Mouse (Mus musculus) heart, postnatal 0 days (tissue): Measurements from ENCODE around the gene Cdh24. TPM values are rescaled to one million over a fixed set of nuclear protein-coding genes. Genes with fewer than 3 reads are reported as not detected.

Experiments
- ATAC-seq: fragments of 200-750 bp; cut with Nextera tagmentation; 2 replicates; pipeline ENCODE4 v1.8.0; 2017; ENCODE audit warnings: low read depth, moderate number of reproducible peaks, moderate library complexity; ENCODE audit not compliant: insufficient read depth
- DNase-seq: peaks from one replicate; pipeline ENCODE4 v3.0.0-alpha.2; 2016; ENCODE audit warnings: low spot score
- H3K27ac ChIP-seq: fragments of 300-500 bp; sonication (generic); 2 replicates; pipeline ENCODE4 v1.5.1; 2014; ENCODE audit warnings: low read depth, mild to moderate bottlenecking
- H3K27me3 ChIP-seq: fragments of 300-500 bp; sonication (generic); 2 replicates; pipeline ENCODE4 v1.6.1; 2014; ENCODE audit warnings: low read length, mixed read lengths; ENCODE audit not compliant: control insufficient read depth, insufficient read depth
- H3K36me3 ChIP-seq: fragments of 300-500 bp; sonication (generic); replicated peaks from 2 replicates; pipeline ENCODE4 v1.6.1; 2014; ENCODE audit warnings: low read length, mixed read lengths; ENCODE audit not compliant: control insufficient read depth, insufficient read depth
- H3K4me1 ChIP-seq: fragments of 300-500 bp; sonication (generic); 2 replicates; pipeline ENCODE4 v1.6.1; 2014; ENCODE audit warnings: antibody characterized with exemption; ENCODE audit not compliant: control insufficient read depth, insufficient read depth
- H3K4me2 ChIP-seq: fragments of 300-500 bp; sonication (generic); 2 replicates; pipeline ENCODE4 v1.6.1; 2014; ENCODE audit warnings: low read depth, mild to moderate bottlenecking, low read length, moderate library complexity
- H3K4me3 ChIP-seq: fragments of 300-500 bp; sonication (generic); 2 replicates; pipeline ENCODE4 v1.5.1; 2014; ENCODE audit warnings: low read depth, low read length
- H3K9ac ChIP-seq: fragments of 300-500 bp; sonication (generic); replicated peaks from 2 replicates; pipeline ENCODE4 v1.6.1; 2014; ENCODE audit warnings: low read depth, low read length, mixed read lengths
- H3K9me3 ChIP-seq: fragments of 300-500 bp; sonication (generic); replicated peaks from 2 replicates; pipeline ENCODE4 v1.6.1; 2016; ENCODE audit warnings: low read length; ENCODE audit not compliant: control insufficient read depth
- CTCF ChIP-seq: IDR thresholded peaks from 2 replicates; pipeline ENCODE4 v1.5.1; 2016; ENCODE audit warnings: antibody characterized with exemption, control low read depth, low read depth
- EP300 ChIP-seq: IDR thresholded peaks from 2 replicates; pipeline ENCODE4 v1.6.1; 2016; ENCODE audit warnings: antibody characterized with exemption, low read depth
- WGBS: fragments of 180-500 bp; shearing (Covaris S2); extraction: QIAGEN DNeasy Blood & Tissue Kit; methylation state at CpG from one replicate; pipeline ENCODE4 v1.1.7; 2014; 5-methylcytosine and 5-hydroxymethylcytosine counted together
- microRNA counts: library from miRNA; unstranded; fragments of <30 nt; microRNA quantifications from one replicate; lab custom pipeline; 2015
- microRNA-seq: library from miRNA; unstranded; fragments of <30 nt; microRNA quantifications from one replicate; pipeline ENCODE4, GENCODE M21; 2016
- polyA plus RNA-seq: library from polyadenylated mRNA; unstranded; fragments of >200 nt; fragmentation: Nextera tagmentation; extraction: Ambion mirVana; gene quantifications from 2 replicates; pipeline ENCODE4 v1.2.1, GENCODE M21; 2015
- total RNA-seq: library from RNA; depleted of rRNA; stranded (reverse); fragments of >200 nt; gene quantifications from 2 replicates; pipeline ENCODE4 v1.2.3, GENCODE M21; 2014; ENCODE audit warnings: low replicate concordance; rRNA removed

Gene Cdh24
- total and polyA plus RNA-seq, 2 experiments from 2014 or later: 0.41 to 6.2 TPM

DNA sequence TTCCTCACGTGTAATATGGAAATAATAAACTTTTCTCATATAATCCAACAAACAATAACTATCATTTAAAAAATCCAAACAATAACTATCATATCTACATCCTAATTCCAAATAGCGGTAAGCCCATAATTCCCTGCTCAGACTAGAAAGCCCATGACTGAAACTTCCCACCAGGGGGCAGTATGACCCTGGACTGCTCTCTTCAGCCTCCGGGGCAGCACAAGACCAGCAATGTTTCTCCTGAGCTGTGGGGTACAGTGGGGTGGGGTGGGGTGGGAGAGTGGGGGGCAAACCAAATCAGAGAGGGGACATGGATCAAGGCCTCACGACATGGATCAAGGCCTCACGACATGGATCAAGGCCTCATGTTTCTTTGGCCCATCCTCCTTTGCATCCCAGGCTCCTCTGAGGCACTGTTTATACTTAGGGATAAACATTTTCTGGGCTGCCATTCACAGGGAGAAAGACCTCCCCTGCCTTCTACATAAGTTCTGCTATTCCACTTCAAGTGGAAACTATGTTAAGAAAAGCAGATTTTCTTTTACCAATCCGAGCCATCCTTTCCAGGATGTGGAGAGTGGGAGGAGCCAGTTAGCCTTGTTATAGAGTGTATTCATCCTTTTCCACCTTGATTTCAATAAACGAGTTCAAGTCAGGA lies 57.4 kb downstream of the Cdh24 start:
- DNase-seq: peak; percentile 74
- Histone ChIP-seq H3K4me2 (no peak overlapping the region), H3K27ac (no peak overlapping the region), H3K27me3 (no peaks in the 10 kb centered on the region), H3K9ac (no peak overlapping the region), H3K9me3 (no peaks in the 10 kb centered on the region), H3K36me3 (peaks cover 10% of the 10 kb centered on the region), H3K4me1 (0 out of 2 replicates have a peak, but pooled peaks cover 3% of the 10 kb centered on the region), H3K4me3 (no peak overlapping the region)
- peak; percentile 56 for ATAC-seq
- no peak for TF ChIP-seq EP300
- TF ChIP-seq CTCF: peak; percentile 79
- 26% methylated on average over 7 of the region's 7 CpGs for WGBS

DNA sequence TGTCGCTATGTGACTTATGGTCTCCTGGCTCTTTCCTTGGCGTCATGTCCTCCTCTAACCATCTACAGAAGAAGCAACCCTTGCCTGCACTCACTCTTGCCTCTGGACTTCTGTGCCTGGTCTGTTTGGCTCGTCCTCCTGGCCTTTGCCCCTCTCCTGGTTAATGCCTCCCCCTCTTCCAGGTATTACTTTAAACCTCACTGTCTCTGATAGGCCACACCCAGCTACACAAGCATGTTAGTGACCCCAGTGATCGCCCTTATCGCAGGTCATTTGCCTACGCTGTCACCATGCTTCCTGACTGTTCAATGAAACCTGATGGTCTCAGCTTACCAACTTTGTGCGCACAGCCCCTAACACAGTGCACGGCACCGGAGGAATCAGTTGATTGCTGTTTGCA lies 58.6 kb downstream of the Cdh24 start:
- Histone ChIP-seq H3K9me3 (no peaks in the 10 kb centered on the region), H3K27me3 (no peaks in the 10 kb centered on the region), H3K36me3 (peaks cover 10% of the 10 kb centered on the region), H3K27ac (no peak overlapping the region), H3K4me2 (no peak overlapping the region), H3K9ac (no peak overlapping the region), H3K4me1 (no peaks in the 10 kb centered on the region; the same call in 1 of the 2 replicates), H3K4me3 (no peak overlapping the region)
- ATAC-seq (no peak), DNase-seq (no peak)
- WGBS: 88% methylated on average over 9 of the region's 9 CpGs
- TF ChIP-seq EP300: no peak
- TF ChIP-seq CTCF: no peak

MicroRNAs within 50 kb of the gene (microRNA counts, 519-probe panel; counts per million panel counts)
- microRNA mmu-miR-686 (lab: Ali Mortazavi, UCI): not detected

Small RNA genes within 50 kb of the gene (microRNA-seq; reads per million reads assigned to microRNA genes)
- gene Mir686 (not detected), gene Mir6948 (not detected)

Other genes starting within 250 kb of the Cdh24 start
- gene Slc7a7, start 223.6 kb downstream of the Cdh24 start, total RNA-seq: 11.3 and 16.6 TPM in 2 replicates
- 6.7 and 8.9 TPM in 2 replicates for gene Slc7a7, start 223.6 kb downstream of the Cdh24 start, polyA plus RNA-seq
- 132 and 145 TPM in 2 replicates for gene Mrpl52, start 214.5 kb downstream of the Cdh24 start, total RNA-seq
- gene Mrpl52, start 214.5 kb downstream of the Cdh24 start, polyA plus RNA-seq: 335 and 371 TPM in 2 replicates
- 59.9 and 73.2 TPM in 2 replicates for gene Mmp14, start 209.8 kb downstream of the Cdh24 start, total RNA-seq
- 59.7 and 60.9 TPM in 2 replicates for gene Mmp14, start 209.8 kb downstream of the Cdh24 start, polyA plus RNA-seq
- 81.5 and 110 TPM in 2 replicates for gene Lrp10, start 177.2 kb downstream of the Cdh24 start, total RNA-seq
- gene Lrp10, start 177.2 kb downstream of the Cdh24 start, polyA plus RNA-seq: 47.8 and 54.4 TPM in 2 replicates
- gene Rem2, start 165.3 kb downstream of the Cdh24 start, total RNA-seq: 0.77 TPM in 1 of 2 replicates, not detected in the other
- 0.15 and 0.27 TPM in 2 replicates for gene Rem2, start 165.3 kb downstream of the Cdh24 start, polyA plus RNA-seq
- 35.0 and 42.0 TPM in 2 replicates for gene Prmt5, start 123.8 kb downstream of the Cdh24 start, total RNA-seq
- 30.6 and 31.6 TPM in 2 replicates for gene Prmt5, start 123.8 kb downstream of the Cdh24 start, polyA plus RNA-seq
- gene Haus4, start 86.7 kb downstream of the Cdh24 start, total RNA-seq: 84.6 and 109 TPM in 2 replicates
- 26.3 and 27.0 TPM in 2 replicates for gene Haus4, start 86.7 kb downstream of the Cdh24 start, polyA plus RNA-seq
- 24.8 and 32.5 TPM in 2 replicates for gene Ajuba, start 63.8 kb downstream of the Cdh24 start, total RNA-seq
- 9.9 and 11.3 TPM in 2 replicates for gene Ajuba, start 63.8 kb downstream of the Cdh24 start, polyA plus RNA-seq
- 5.3 and 12.4 TPM in 2 replicates for gene 4931414P19Rik, start 35.4 kb downstream of the Cdh24 start, total RNA-seq
- 3.3 and 4.0 TPM in 2 replicates for gene 4931414P19Rik, start 35.4 kb downstream of the Cdh24 start, polyA plus RNA-seq
- 207 TPM in 2 replicates for gene Psmb5, start 23.3 kb downstream of the Cdh24 start, total RNA-seq
- gene Psmb5, start 23.3 kb downstream of the Cdh24 start, polyA plus RNA-seq: 342 and 350 TPM in 2 replicates
- gene Psmb11, start 19.9 kb downstream of the Cdh24 start, total RNA-seq: not detected in 2 replicates
- not detected in 2 replicates for gene Psmb11, start 19.9 kb downstream of the Cdh24 start, polyA plus RNA-seq
- gene Gm17606, start 412 bp downstream of the Cdh24 start, total RNA-seq: not detected in 2 replicates
- gene Gm17606, start 412 bp downstream of the Cdh24 start, polyA plus RNA-seq: not detected in 2 replicates
- 15.4 and 27.8 TPM in 2 replicates for gene 1700123O20Rik, start 44.9 kb upstream of the Cdh24 start, total RNA-seq
- gene 1700123O20Rik, start 44.9 kb upstream of the Cdh24 start, polyA plus RNA-seq: 39.1 and 40.8 TPM in 2 replicates
- gene Acin1, start 45.6 kb upstream of the Cdh24 start, total RNA-seq: 54.8 and 69.7 TPM in 2 replicates
- gene Acin1, start 45.6 kb upstream of the Cdh24 start, polyA plus RNA-seq: 56.0 and 57.5 TPM in 2 replicates
- not detected in 2 replicates for gene Gm29776, start 57.5 kb upstream of the Cdh24 start, total RNA-seq
- 0.10 and 0.11 TPM in 2 replicates for gene Gm29776, start 57.5 kb upstream of the Cdh24 start, polyA plus RNA-seq
- gene Cebpe, start 70.8 kb upstream of the Cdh24 start, total RNA-seq: not detected in 2 replicates
- not detected in 2 replicates for gene Cebpe, start 70.8 kb upstream of the Cdh24 start, polyA plus RNA-seq
- 3.1 and 3.2 TPM in 2 replicates for gene Slc7a8, start 140.6 kb upstream of the Cdh24 start, total RNA-seq
- gene Slc7a8, start 140.6 kb upstream of the Cdh24 start, polyA plus RNA-seq: 1.2 and 1.3 TPM in 2 replicates
- not detected in 2 replicates for gene Rnf212b, start 172.8 kb upstream of the Cdh24 start, total RNA-seq
- gene Rnf212b, start 172.8 kb upstream of the Cdh24 start, polyA plus RNA-seq: 0.15 TPM in 1 of 2 replicates, not detected in the other
- gene Homez, start 229.6 kb upstream of the Cdh24 start, total RNA-seq: 4.5 and 5.1 TPM in 2 replicates
- gene Homez, start 229.6 kb upstream of the Cdh24 start, polyA plus RNA-seq: 4.3 and 5.4 TPM in 2 replicates
- 0.08 and 1.3 TPM in 2 replicates for gene Ppp1r3e, start 236.2 kb upstream of the Cdh24 start, total RNA-seq
- 0.79 and 1.3 TPM in 2 replicates for gene Ppp1r3e, start 236.2 kb upstream of the Cdh24 start, polyA plus RNA-seq
- gene Bcl2l2, start 242.0 kb upstream of the Cdh24 start, total RNA-seq: 20.6 and 31.1 TPM in 2 replicates
- gene Bcl2l2, start 242.0 kb upstream of the Cdh24 start, polyA plus RNA-seq: 2.9 and 3.3 TPM in 2 replicates
- gene Gm20521, start 242.1 kb upstream of the Cdh24 start, total RNA-seq: not detected in 2 replicates
- gene Gm20521, start 242.1 kb upstream of the Cdh24 start, polyA plus RNA-seq: 0.18 TPM in 1 of 2 replicates, not detected in the other